ENCODE assay signal across 9 mouse cellular contexts in the genomic region with DNA sequence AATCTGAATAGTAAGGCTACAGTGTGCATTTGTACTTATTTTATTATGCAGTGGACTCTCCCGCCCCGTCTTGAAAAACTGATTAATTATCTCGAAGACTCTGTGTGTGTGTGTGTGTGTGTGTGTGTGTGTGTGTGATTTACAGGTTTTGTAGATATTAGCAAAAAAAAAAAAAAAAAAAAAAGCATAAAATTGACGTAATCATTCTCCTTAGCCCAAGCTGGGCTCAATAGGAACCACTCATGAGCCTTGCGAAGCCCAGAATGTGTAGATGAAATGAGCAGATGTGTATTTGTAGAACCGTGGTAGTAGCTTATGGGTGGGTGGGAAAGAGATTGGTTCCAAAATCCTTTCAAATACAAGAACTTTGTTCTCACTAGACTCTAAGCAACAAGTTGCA. TPM values are rescaled to one million over a fixed set of nuclear protein-coding genes. Genes with fewer than 3 reads are reported as not detected.
DNase-seq lines count a peak whose midpoint lies in the region; ATAC-seq and TF ChIP-seq lines count a peak whose summit lies in the region.
"Had no signal": no experiment of that assay in that cellular context is flagged by ENCODE, and none has a peak within 500 bp of the region (broad histone marks: within the 10 kb centered on the region; RNA-seq: fewer than 3 reads in every experiment).

No protein-coding gene starts in this region.

- no peak for ATAC-seq in kidney, embryonic 15.5 days (replicated peaks; ENCODE audit: low FRiP score)
- no peak for ATAC-seq in hindbrain, embryonic 16.5 days
- no peak for ATAC-seq in midbrain, embryonic 16.5 days

- WGBS in kidney, embryonic 15.5 days, result 66% methylated on average over 6 of the region's 6 CpGs
- 66% methylated on average over 6 of the region's 6 CpGs for WGBS in hindbrain, embryonic 16.5 days
- WGBS in midbrain, embryonic 16.5 days, result 63% methylated on average over 6 of the region's 6 CpGs

- TF ChIP-seq POLR2A in cortical plate, adult 2 months (IDR thresholded peaks at IDR 0.05; ENCODE audit: extremely low read depth, insufficient read depth, low read length), result no peak

- no peaks in the 10 kb centered on the region for H3K9me3 ChIP-seq in kidney, embryonic 15.5 days (replicated peaks)
- H3K9me3 ChIP-seq in hindbrain, embryonic 16.5 days (ENCODE audit: control insufficient read depth, low read length), result no peaks in the 10 kb centered on the region
- no peaks in the 10 kb centered on the region for H3K9me3 ChIP-seq in midbrain, embryonic 16.5 days (replicated peaks; ENCODE audit: control insufficient read depth, low read length, poor library complexity, severe bottlenecking)

- H3K27me3 ChIP-seq in kidney, embryonic 15.5 days, result no peaks in the 10 kb centered on the region
- H3K27me3 ChIP-seq in hindbrain, embryonic 16.5 days (replicated peaks; ENCODE audit: control insufficient read depth, insufficient read depth, low read length), result no peaks in the 10 kb centered on the region
- H3K27me3 ChIP-seq in midbrain, embryonic 16.5 days (ENCODE audit: control insufficient read depth, insufficient read depth, low read depth, low read length), result no peaks in the 10 kb centered on the region; the same call in 1 of the 2 replicates

- peak overlapping the region; percentile 78 for H3K4me2 ChIP-seq in kidney, embryonic 15.5 days
- peak overlapping the region; percentile 91 for H3K4me2 ChIP-seq in hindbrain, embryonic 16.5 days (ENCODE audit: low read length)
- H3K4me2 ChIP-seq in midbrain, embryonic 16.5 days (ENCODE audit: low read length), result peak overlapping the region; percentile 76

- H3K4me1 ChIP-seq in kidney, embryonic 15.5 days, result peaks cover 21% of the 10 kb centered on the region; the same call in 1 of the 2 replicates
- peaks cover 3% of the 10 kb centered on the region for H3K4me1 ChIP-seq in cortical plate, adult 2 months (ENCODE audit: control insufficient read depth, insufficient read depth, low read length)
- H3K4me1 ChIP-seq in hindbrain, embryonic 16.5 days (ENCODE audit: control insufficient read depth, insufficient read depth, low read depth, low read length), result peaks cover 10% of the 10 kb centered on the region
- H3K4me1 ChIP-seq in midbrain, embryonic 16.5 days (ENCODE audit: control insufficient read depth, insufficient read depth, low read length), result peaks cover 11% of the 10 kb centered on the region

- H3K27ac ChIP-seq in kidney, embryonic 15.5 days, result peak overlapping the region; percentile 94
- H3K27ac ChIP-seq in cortical plate, adult 2 months (ENCODE audit: insufficient read depth, low read length), result no peak overlapping the region
- peak overlapping the region; percentile 87; the same call in 1 of the 2 replicates for H3K27ac ChIP-seq in hindbrain, embryonic 16.5 days (ENCODE audit: low read depth, low read length)
- H3K27ac ChIP-seq in midbrain, embryonic 16.5 days (ENCODE audit: low read length), result peak overlapping the region; percentile 67

- H3K36me3 ChIP-seq in kidney, embryonic 15.5 days, result peaks cover 15% of the 10 kb centered on the region
- no peaks in the 10 kb centered on the region for H3K36me3 ChIP-seq in hindbrain, embryonic 16.5 days (ENCODE audit: control insufficient read depth, insufficient read depth, low read length)
- H3K36me3 ChIP-seq in midbrain, embryonic 16.5 days (ENCODE audit: control insufficient read depth, insufficient read depth, low read length), result no peaks in the 10 kb centered on the region

- TF ChIP-seq CTCF in cortical plate, adult 2 months (IDR thresholded peaks at IDR 0.05; ENCODE audit: extremely low read depth, insufficient read depth, low read length), result no peak

- peak overlapping the region; percentile 72 for H3K4me3 ChIP-seq in kidney, embryonic 15.5 days (replicated peaks)
- peak overlapping the region; percentile 90; the same call in 1 of the 2 replicates for H3K4me3 ChIP-seq in cortical plate, adult 2 months (ENCODE audit: insufficient read depth, low read length)
- peak overlapping the region; percentile 89 for H3K4me3 ChIP-seq in hindbrain, embryonic 16.5 days (ENCODE audit: low read length)
- peak overlapping the region; percentile 89 for H3K4me3 ChIP-seq in midbrain, embryonic 16.5 days (ENCODE audit: low read depth, low read length)

- peak overlapping the region; percentile 83 for H3K9ac ChIP-seq in kidney, embryonic 15.5 days
- H3K9ac ChIP-seq in hindbrain, embryonic 16.5 days (ENCODE audit: low read depth, low read length), result peak overlapping the region; percentile 93
- peak overlapping the region; percentile 75 for H3K9ac ChIP-seq in midbrain, embryonic 16.5 days (ENCODE audit: low read depth, low read length)

- DNase-seq in kidney, adult 8-10 months, result no peak
- no peak for DNase-seq in urinary bladder, adult 18-20 months (ENCODE audit: low spot score in 2 of 2)
- DNase-seq in cerebellum, postnatal 25 days, result no peak
- no peak for DNase-seq in adrenal gland, postnatal 4 days (ENCODE audit: low spot score in 2 of 2)

RNA-seq across cellular contexts. Expression of a gene that starts 20.2 kb away (rescaled TPM):
- 175 and 176 TPM in 2 replicates for polyA plus RNA-seq in kidney, embryonic 15.5 days (2015; fragmentation: Nextera tagmentation; extraction: Ambion mirVana)
- 37.7 and 38.1 TPM in 2 replicates for polyA plus RNA-seq in cortical plate, adult 2 months (2012; rRNA removed)
- polyA plus RNA-seq in hindbrain, embryonic 16.5 days (2015; fragmentation: Nextera tagmentation; extraction: Ambion mirVana), result 139 TPM in 2 replicates
- 139 and 151 TPM in 2 replicates for polyA plus RNA-seq in midbrain, embryonic 16.5 days (2015; fragmentation: Nextera tagmentation; extraction: Ambion mirVana)
- 10 to 100 TPM; 82.3 to 93.3 TPM for total RNA-seq in adrenal gland, postnatal 4 days (2021)

RNA-seq across cellular contexts. Expression of a gene that starts 42.9 kb away (rescaled TPM):
- 1.7 and 2.8 TPM in 2 replicates for polyA plus RNA-seq in kidney, embryonic 15.5 days (2015; fragmentation: Nextera tagmentation; extraction: Ambion mirVana)
- polyA plus RNA-seq in cortical plate, adult 2 months (2012; rRNA removed), result not detected in 2 replicates
- 0.19 TPM in 1 of 2 replicates, not detected in the other for polyA plus RNA-seq in hindbrain, embryonic 16.5 days (2015; fragmentation: Nextera tagmentation; extraction: Ambion mirVana)
- not detected in 2 replicates for polyA plus RNA-seq in midbrain, embryonic 16.5 days (2015; fragmentation: Nextera tagmentation; extraction: Ambion mirVana)
- 1 to 10 TPM; 1.2 to 1.5 TPM for total RNA-seq in adrenal gland, postnatal 4 days (2021)
- total RNA-seq: gastrocnemius, adult 18-20 months had no signal

RNA-seq across cellular contexts. Expression of a gene that starts 53.6 kb away (rescaled TPM):
- polyA plus RNA-seq in kidney, embryonic 15.5 days (2015; fragmentation: Nextera tagmentation; extraction: Ambion mirVana), result 1.6 and 2.1 TPM in 2 replicates
- polyA plus RNA-seq in cortical plate, adult 2 months (2012; rRNA removed), result 0.04 TPM in 1 of 2 replicates, not detected in the other
- 10.3 and 14.0 TPM in 2 replicates for polyA plus RNA-seq in hindbrain, embryonic 16.5 days (2015; fragmentation: Nextera tagmentation; extraction: Ambion mirVana)
- 7.8 and 10.9 TPM in 2 replicates for polyA plus RNA-seq in midbrain, embryonic 16.5 days (2015; fragmentation: Nextera tagmentation; extraction: Ambion mirVana)
- 10 to 100 TPM; 20.2 to 22.8 TPM for total RNA-seq in adrenal gland, postnatal 4 days (2021)
